Mouse (Mus musculus): ENCODE results near the gene Scarf1.
A peak's percentile ranks its signal among the peaks of the same experiment; 100 is the strongest.

DNA sequence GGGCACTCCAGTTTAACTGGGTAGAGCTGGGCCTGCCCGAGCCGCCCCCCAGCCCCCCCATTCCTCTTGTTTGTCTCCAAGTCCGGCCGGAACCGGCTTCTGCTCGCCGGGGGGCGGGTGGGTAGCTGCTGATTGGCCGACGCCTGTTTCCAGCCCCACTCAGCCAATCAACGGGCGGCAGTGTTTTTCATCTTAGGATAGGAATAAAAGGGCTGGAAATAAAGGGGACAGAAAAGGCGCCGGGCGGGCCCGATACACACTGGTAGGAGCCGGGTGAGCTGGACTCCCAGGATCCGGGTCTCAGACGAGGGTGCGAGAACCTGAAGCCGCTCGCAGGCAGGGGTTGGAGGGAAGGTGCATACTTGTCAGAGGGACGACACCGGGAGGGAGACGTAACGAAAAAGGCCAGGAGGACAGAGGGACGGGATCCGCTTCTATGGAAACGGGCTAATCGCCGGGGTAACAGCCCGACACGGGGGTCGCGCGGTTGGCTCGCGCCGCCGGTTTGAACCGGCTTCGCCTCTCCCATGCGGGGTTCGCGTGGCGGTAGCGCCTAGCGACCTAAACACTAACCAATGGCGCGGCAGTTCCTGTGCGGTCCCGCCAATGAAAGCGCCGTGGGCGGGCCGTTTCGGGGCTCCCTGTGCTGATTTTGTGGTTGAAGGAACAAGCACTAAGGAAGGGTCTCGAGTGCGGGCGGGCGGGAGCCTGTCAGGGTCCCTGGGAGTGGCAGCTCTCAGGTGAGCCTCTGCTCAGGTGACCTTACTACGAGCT, 18.3 kb downstream of the Scarf1 start, which contains the start of gene Slc43a2:
- TF ChIP-seq CTCF (IDR thresholded peaks at IDR 0.05; ENCODE audit: borderline replicate concordance, extremely low read depth, insufficient read depth, insufficient read length), result no peak
- TF ChIP-seq POLR2A (IDR thresholded peaks at IDR 0.05; ENCODE audit: borderline replicate concordance, extremely low read depth, insufficient read depth, insufficient read length, poor library complexity, severe bottlenecking), result peak; percentile 36; the same call in 1 of the 2 replicates

All from brain, embryonic 14.5 days (tissue).